Mouse (Mus musculus): Measurements from ENCODE around the gene Itgb3.

- TF ChIP-seq POLR2A (IDR thresholded peaks at IDR 0.05; ENCODE audit: control insufficient read depth, extremely low read depth, insufficient read depth, low read length, poor library complexity) (no peak), CTCF (IDR thresholded peaks at IDR 0.05; ENCODE audit: borderline replicate concordance, control insufficient read depth, extremely low read depth, insufficient read depth, low read length, poor library complexity) (no peak)
These were observed 54.8 kb downstream of the Itgb3 start for GRCm38 (mm10) chr11:104662573-104662972.

Measured in thymus, adult 2 months (tissue).